In genomic region chr10:68248281-68249015, GRCm38 (mm10) we compare ENCODE assay signal across 9 mouse cellular contexts. TPM values are rescaled to one million over a fixed set of nuclear protein-coding genes. Genes with fewer than 3 reads are reported as not detected.
A peak's percentile ranks its signal among the peaks of the same experiment; 100 is the strongest.
DNase-seq lines count a peak whose midpoint lies in the region; ATAC-seq lines count a peak whose summit lies in the region.
"Had no signal": no experiment of that assay in that cellular context is flagged by ENCODE, and none has a peak within 500 bp of the region (broad histone marks: within the 10 kb centered on the region; RNA-seq: fewer than 3 reads in every experiment).

No protein-coding gene starts in this region.

- no peaks in the 10 kb centered on the region for H3K9me3 ChIP-seq in hindbrain, embryonic 10.5 days
- no peaks in the 10 kb centered on the region for H3K9me3 ChIP-seq in hindbrain, embryonic 16.5 days (ENCODE audit: control insufficient read depth, low read length)
- no peaks in the 10 kb centered on the region for H3K9me3 ChIP-seq in midbrain, embryonic 14.5 days (ENCODE audit: control insufficient read depth, low read length)
- H3K9me3 ChIP-seq in midbrain, embryonic 15.5 days = no peaks in the 10 kb centered on the region

- no peak for DNase-seq in hindbrain, embryonic 10.5 days (ENCODE audit: low spot score)
- DNase-seq in midbrain, embryonic 14.5 days = peak; percentile 43
- no peak for DNase-seq in right cerebral cortex, postnatal 36 days (ENCODE audit: low spot score in 2 of 2)
- no peak for DNase-seq in yolk sac, embryonic 10.5 days (ENCODE audit: low spot score)
- DNase-seq: cerebellum, adult 9-10 months; right cerebral cortex, postnatal 25 days had no signal

- no peaks in the 10 kb centered on the region for H3K27me3 ChIP-seq in hindbrain, embryonic 10.5 days (ENCODE audit: insufficient read depth, poor library complexity, severe bottlenecking)
- H3K27me3 ChIP-seq in hindbrain, embryonic 16.5 days (replicated peaks; ENCODE audit: control insufficient read depth, insufficient read depth, low read length) = no peaks in the 10 kb centered on the region
- no peaks in the 10 kb centered on the region for H3K27me3 ChIP-seq in midbrain, embryonic 14.5 days (ENCODE audit: control insufficient read depth, insufficient read depth, low read length)
- H3K27me3 ChIP-seq in midbrain, embryonic 15.5 days (replicated peaks) = no peaks in the 10 kb centered on the region

- ATAC-seq in hindbrain, embryonic 16.5 days = no peak
- no peak for ATAC-seq in midbrain, embryonic 14.5 days (ENCODE audit: low FRiP score, low TSS enrichment)
- no peak; the same call in 1 of the 2 replicates for ATAC-seq in midbrain, embryonic 15.5 days (replicated peaks)
- ATAC-seq in inflammation-experienced regulatory T-cells, adult 6 months = peak; percentile 24

- no peak overlapping the region for H3K4me2 ChIP-seq in hindbrain, embryonic 16.5 days (ENCODE audit: low read length)
- H3K4me2 ChIP-seq in midbrain, embryonic 14.5 days (ENCODE audit: low read length) = no peak overlapping the region
- no peak overlapping the region for H3K4me2 ChIP-seq in midbrain, embryonic 15.5 days

- 0 out of 2 replicates have a peak, but pooled peaks cover 5% of the 10 kb centered on the region for H3K36me3 ChIP-seq in hindbrain, embryonic 10.5 days
- no peaks in the 10 kb centered on the region for H3K36me3 ChIP-seq in hindbrain, embryonic 16.5 days (ENCODE audit: control insufficient read depth, insufficient read depth, low read length)
- H3K36me3 ChIP-seq in midbrain, embryonic 14.5 days (ENCODE audit: control insufficient read depth, insufficient read depth, low read length) = no peaks in the 10 kb centered on the region
- H3K36me3 ChIP-seq in midbrain, embryonic 15.5 days (replicated peaks) = no peaks in the 10 kb centered on the region

- peaks cover 13% of the 10 kb centered on the region for H3K4me1 ChIP-seq in hindbrain, embryonic 10.5 days (replicated peaks)
- H3K4me1 ChIP-seq in hindbrain, embryonic 16.5 days (ENCODE audit: control insufficient read depth, insufficient read depth, low read depth, low read length) = no peaks in the 10 kb centered on the region
- peaks cover 6% of the 10 kb centered on the region; the same call in 1 of the 2 replicates for H3K4me1 ChIP-seq in midbrain, embryonic 14.5 days (ENCODE audit: control insufficient read depth, insufficient read depth, low read length)
- H3K4me1 ChIP-seq in midbrain, embryonic 15.5 days = peaks cover 3% of the 10 kb centered on the region; the same call in 1 of the 2 replicates

- H3K9ac ChIP-seq in hindbrain, embryonic 16.5 days (ENCODE audit: low read depth, low read length) = no peak overlapping the region
- no peak overlapping the region for H3K9ac ChIP-seq in midbrain, embryonic 14.5 days (replicated peaks; ENCODE audit: low read length)
- no peak overlapping the region for H3K9ac ChIP-seq in midbrain, embryonic 15.5 days

- WGBS in hindbrain, embryonic 10.5 days = 64% methylated on average over 9 of the region's 9 CpGs
- 48% methylated on average over 9 of the region's 9 CpGs for WGBS in hindbrain, embryonic 16.5 days
- 28% methylated on average over 9 of the region's 9 CpGs for WGBS in midbrain, embryonic 14.5 days
- WGBS in midbrain, embryonic 15.5 days = 32% methylated on average over 9 of the region's 9 CpGs

- H3K27ac ChIP-seq in hindbrain, embryonic 10.5 days = peak overlapping the region; percentile 47; the same call in 1 of the 2 replicates
- no peak overlapping the region for H3K27ac ChIP-seq in hindbrain, embryonic 16.5 days (ENCODE audit: low read depth, low read length)
- H3K27ac ChIP-seq in midbrain, embryonic 14.5 days (replicated peaks; ENCODE audit: low read depth, low read length) = no peak overlapping the region
- no peak overlapping the region for H3K27ac ChIP-seq in midbrain, embryonic 15.5 days

- no peak overlapping the region for H3K4me3 ChIP-seq in hindbrain, embryonic 10.5 days
- no peak overlapping the region for H3K4me3 ChIP-seq in hindbrain, embryonic 16.5 days (ENCODE audit: low read length)
- no peak overlapping the region for H3K4me3 ChIP-seq in midbrain, embryonic 14.5 days (replicated peaks; ENCODE audit: low read depth, low read length)
- no peak overlapping the region for H3K4me3 ChIP-seq in midbrain, embryonic 15.5 days

RNA-seq across cellular contexts. Expression of gene Arid5b, which starts 30.1 kb away (rescaled TPM):
- 11.7 and 14.2 TPM in 2 replicates for polyA plus RNA-seq in hindbrain, embryonic 10.5 days (2016; fragmentation: Nextera tagmentation; extraction: Ambion mirVana)
- 16.6 TPM in 2 replicates for polyA plus RNA-seq in hindbrain, embryonic 16.5 days (2015; fragmentation: Nextera tagmentation; extraction: Ambion mirVana)
- 18.4 and 22.2 TPM in 2 replicates for polyA plus RNA-seq in midbrain, embryonic 14.5 days (2014; fragmentation: Nextera tagmentation; extraction: Ambion mirVana)
- polyA plus RNA-seq in midbrain, embryonic 15.5 days (2015; fragmentation: Nextera tagmentation; extraction: Ambion mirVana) = 19.0 and 19.5 TPM in 2 replicates
- polyA plus RNA-seq in inflammation-experienced regulatory T-cells, adult 6 months (2017; shearing (Covaris generic)) = 10 to 100 TPM; 28.4 to 78.0 (median 56.4) TPM
